Mouse (Mus musculus): Measurements from ENCODE around the gene Prima1. TPM values are rescaled to one million over a fixed set of nuclear protein-coding genes. Genes with fewer than 3 reads are reported as not detected.

Gene Prima1
- total and polyA plus RNA-seq, 2 experiments from 2014 or later, result 0.67 to 0.69 TPM

DNA sequence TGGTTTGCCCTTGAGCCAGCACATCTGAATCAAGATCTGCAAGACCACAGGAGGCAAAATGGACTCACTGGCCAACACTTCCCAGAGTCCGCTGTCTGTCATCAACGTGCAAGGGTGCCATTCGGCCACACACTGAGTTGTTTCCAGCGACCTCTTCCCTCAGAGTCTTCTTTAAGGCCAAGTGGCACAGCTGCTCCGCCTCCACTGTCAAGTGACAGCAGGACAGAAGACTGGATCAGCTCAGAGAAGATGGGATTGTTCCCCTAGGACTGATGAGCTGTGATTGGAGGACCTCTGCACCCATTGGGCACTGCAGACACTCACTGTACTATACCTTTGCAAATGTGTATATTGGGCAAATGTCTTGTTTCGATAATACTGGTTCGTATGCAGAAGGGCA is 54.9 kb downstream of the Prima1 start:
- H3K4me2 ChIP-seq (ENCODE audit: low read depth), result no peak overlapping the region
- TF ChIP-seq CTCF (IDR thresholded peaks at IDR 0.05; ENCODE audit: low read depth), result no peak
- DNase-seq (no peak), ATAC-seq (no peak)
- no peaks in the 10 kb centered on the region for H3K4me1 ChIP-seq (ENCODE audit: insufficient read depth)
- no peak overlapping the region for H3K4me3 ChIP-seq (ENCODE audit: low read depth, low read length)
- 93% methylated on average over 7 of the region's 7 CpGs for WGBS
- peaks cover 7% of the 10 kb centered on the region for H3K36me3 ChIP-seq (ENCODE audit: insufficient read depth)
- no peak overlapping the region for H3K27ac ChIP-seq (ENCODE audit: low read depth, low read length)
- H3K9ac ChIP-seq, result no peak overlapping the region
- no peaks in the 10 kb centered on the region for H3K27me3 ChIP-seq (ENCODE audit: insufficient read depth, low read length)
- no peaks in the 10 kb centered on the region for H3K9me3 ChIP-seq (ENCODE audit: low read length)

DNA sequence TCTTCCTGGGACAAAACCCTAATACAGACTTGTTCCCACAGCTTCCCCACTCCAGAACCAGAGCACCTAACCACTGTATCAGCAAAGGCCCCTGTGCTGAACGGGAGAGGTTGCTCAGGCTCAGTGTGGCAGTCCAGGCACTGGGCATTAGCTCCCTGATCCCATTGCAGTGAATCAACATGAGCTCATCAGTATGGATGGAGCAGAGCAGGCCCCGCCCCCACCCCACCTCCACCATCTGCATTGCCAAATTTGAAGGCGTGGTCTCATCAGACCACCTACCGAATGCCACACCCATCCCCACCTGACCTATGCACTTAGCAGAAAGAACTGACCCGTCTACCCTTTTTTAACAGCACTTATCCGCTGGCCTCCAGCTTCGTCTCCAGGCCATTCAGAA is 58.9 kb downstream of the Prima1 start:
- Histone ChIP-seq H3K9me3 (ENCODE audit: low read length) (no peaks in the 10 kb centered on the region), H3K4me3 (ENCODE audit: low read depth, low read length) (no peak overlapping the region), H3K4me2 (ENCODE audit: low read depth) (no peak overlapping the region), H3K4me1 (ENCODE audit: insufficient read depth) (no peaks in the 10 kb centered on the region), H3K36me3 (ENCODE audit: insufficient read depth) (peaks cover 21% of the 10 kb centered on the region), H3K9ac (no peak overlapping the region), H3K27me3 (ENCODE audit: insufficient read depth, low read length) (no peaks in the 10 kb centered on the region), H3K27ac (ENCODE audit: low read depth, low read length) (no peak overlapping the region)
- ATAC-seq, result 0 out of 2 replicates have a peak, but pooled peaks have one; percentile 14
- WGBS, result 22% methylated on average over 7 of the region's 7 CpGs
- no peak for TF ChIP-seq CTCF (IDR thresholded peaks at IDR 0.05; ENCODE audit: low read depth)
- DNase-seq, result no peak

DNA sequence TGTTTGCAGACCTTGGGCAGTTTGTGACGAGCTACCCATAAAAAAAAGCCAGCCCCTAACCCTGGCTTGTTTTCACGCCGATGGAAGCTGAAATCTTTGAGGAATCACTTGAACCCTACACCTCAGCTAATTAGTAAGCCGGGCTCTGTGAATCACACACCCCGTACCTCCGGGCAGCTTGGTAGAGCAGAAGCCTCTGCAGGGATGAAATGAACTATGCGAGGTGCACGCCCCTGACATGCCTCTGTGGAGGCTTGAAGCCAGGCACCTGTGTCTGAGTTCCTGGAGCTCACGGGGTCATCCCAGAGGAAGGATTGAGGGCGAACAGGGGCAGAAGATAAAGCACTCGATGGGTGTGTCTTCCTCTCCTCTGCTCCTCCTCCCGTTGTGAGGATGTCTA is 73.1 kb downstream of the Prima1 start:
- WGBS, result 77% methylated on average over 12 of the region's 12 CpGs
- TF ChIP-seq CTCF (IDR thresholded peaks at IDR 0.05; ENCODE audit: low read depth), result no peak
- peaks cover 64% of the 10 kb centered on the region for H3K36me3 ChIP-seq (ENCODE audit: insufficient read depth)

DNA sequence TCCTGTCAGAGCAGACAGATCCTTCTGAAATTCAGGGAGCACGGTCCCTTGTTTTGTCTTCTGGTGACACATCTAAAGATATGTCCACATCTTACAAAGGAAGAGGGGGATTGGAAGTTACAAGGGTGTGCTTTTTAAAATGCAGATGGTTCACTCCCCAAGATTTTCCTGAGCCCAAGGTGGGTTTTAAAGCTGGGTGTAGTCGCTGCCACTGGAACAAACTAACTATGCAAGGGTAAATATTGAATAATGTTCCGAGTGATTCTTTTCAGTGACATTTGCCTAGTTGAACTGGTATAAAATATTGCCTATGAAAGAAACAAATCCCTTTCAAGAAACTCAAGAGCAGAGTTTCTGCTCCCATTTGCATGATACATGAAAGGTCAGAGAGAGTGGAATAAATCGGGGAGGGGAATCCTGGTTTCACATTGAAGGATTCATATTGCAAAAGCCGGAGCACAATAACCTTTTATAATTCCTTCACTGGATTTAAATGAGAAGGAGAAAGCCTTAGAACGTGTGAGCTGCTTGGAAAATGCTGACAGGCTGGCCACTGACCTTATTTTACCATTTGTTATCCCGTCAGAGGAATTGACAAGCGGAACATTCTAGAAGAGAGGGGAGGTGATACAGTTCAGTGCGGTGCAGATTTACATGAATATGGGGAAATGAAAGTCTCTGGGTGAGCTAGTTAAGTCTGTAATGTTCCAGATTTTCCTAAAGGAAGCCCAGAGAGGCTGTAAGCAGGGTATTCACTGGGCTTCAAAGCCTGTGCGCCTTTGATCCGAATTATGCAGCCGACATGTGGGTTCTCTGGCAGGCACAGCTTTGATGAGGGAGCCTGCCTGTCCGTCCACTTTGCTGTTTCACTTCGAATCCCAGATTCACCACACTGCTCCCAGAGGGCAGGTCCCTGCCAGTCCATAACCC is 77.6 kb downstream of the Prima1 start:
- no peak overlapping the region for H3K4me2 ChIP-seq (ENCODE audit: low read depth)
- no peak overlapping the region for H3K9ac ChIP-seq
- H3K36me3 ChIP-seq (ENCODE audit: insufficient read depth), result peaks cover 40% of the 10 kb centered on the region
- H3K27me3 ChIP-seq (ENCODE audit: insufficient read depth, low read length), result no peaks in the 10 kb centered on the region
- DNase-seq (no peak), ATAC-seq (peak; percentile 54)
- H3K27ac ChIP-seq (ENCODE audit: low read depth, low read length), result no peak overlapping the region
- H3K4me3 ChIP-seq (ENCODE audit: low read depth, low read length), result no peak overlapping the region
- TF ChIP-seq CTCF (IDR thresholded peaks at IDR 0.05; ENCODE audit: low read depth), result no peak
- 22% methylated on average over 14 of the region's 14 CpGs for WGBS
- H3K9me3 ChIP-seq (ENCODE audit: low read length), result no peaks in the 10 kb centered on the region
- H3K4me1 ChIP-seq (ENCODE audit: insufficient read depth), result no peaks in the 10 kb centered on the region

More for the DNA sequence above, 73.1 kb downstream of the Prima1 start:
- DNase-seq (no peak), ATAC-seq (no peak)
- H3K4me2 ChIP-seq (ENCODE audit: low read depth), result no peak overlapping the region
- no peaks in the 10 kb centered on the region for H3K9me3 ChIP-seq (ENCODE audit: low read length)
- H3K4me1 ChIP-seq (ENCODE audit: insufficient read depth), result no peaks in the 10 kb centered on the region
- no peak overlapping the region for H3K9ac ChIP-seq
- H3K27ac ChIP-seq (ENCODE audit: low read depth, low read length), result no peak overlapping the region
- H3K27me3 ChIP-seq (ENCODE audit: insufficient read depth, low read length), result no peaks in the 10 kb centered on the region
- H3K4me3 ChIP-seq (ENCODE audit: low read depth, low read length), result no peak overlapping the region

DNA sequence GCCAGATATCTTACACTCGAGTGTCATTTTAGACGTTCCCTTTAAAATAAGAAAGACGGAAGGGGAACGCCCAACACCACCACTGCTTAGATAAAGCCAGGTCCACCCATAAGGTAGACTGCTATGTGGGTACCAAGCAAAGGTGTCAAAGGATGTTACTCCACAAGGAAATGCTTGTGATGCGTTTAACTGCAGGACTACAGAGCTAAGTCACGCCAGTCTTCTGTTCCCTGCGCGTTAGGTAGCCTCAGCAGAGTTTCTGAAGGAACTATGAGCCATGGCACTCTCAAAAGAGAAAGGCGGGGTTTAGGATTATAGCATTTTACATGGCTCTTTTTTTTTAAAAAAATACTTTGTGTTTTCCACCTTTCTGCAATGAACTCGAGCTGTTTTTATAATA is 78.4 kb downstream of the Prima1 start:
- Histone ChIP-seq H3K4me2 (ENCODE audit: low read depth) (no peak overlapping the region), H3K4me1 (ENCODE audit: insufficient read depth) (no peaks in the 10 kb centered on the region), H3K4me3 (ENCODE audit: low read depth, low read length) (no peak overlapping the region), H3K36me3 (ENCODE audit: insufficient read depth) (peaks cover 33% of the 10 kb centered on the region), H3K27ac (ENCODE audit: low read depth, low read length) (no peak overlapping the region), H3K9ac (no peak overlapping the region), H3K9me3 (ENCODE audit: low read length) (no peaks in the 10 kb centered on the region), H3K27me3 (ENCODE audit: insufficient read depth, low read length) (no peaks in the 10 kb centered on the region)
- ATAC-seq (no peak), DNase-seq (no peak)
- WGBS, result 73% methylated on average over 10 of the region's 10 CpGs
- no peak for TF ChIP-seq CTCF (IDR thresholded peaks at IDR 0.05; ENCODE audit: low read depth)

DNA sequence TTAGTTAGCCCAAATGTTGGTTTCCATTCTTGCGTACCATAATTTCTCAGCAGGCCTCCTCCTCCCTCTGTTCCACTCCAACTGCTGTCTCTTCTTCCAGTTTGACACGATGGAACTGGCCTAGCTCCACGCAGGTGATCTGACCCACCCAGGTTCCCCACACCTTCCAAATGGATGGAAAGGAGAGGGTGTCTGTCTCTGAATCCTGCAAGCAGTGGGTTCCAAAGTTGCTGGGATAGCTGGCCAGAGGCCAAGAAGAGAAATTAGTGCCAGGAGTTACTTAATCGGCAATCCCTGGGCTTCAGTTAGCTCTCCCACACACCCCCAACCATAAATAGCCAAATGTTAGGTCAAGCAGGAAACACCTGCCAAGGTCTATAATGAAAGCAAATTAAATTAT is 81.2 kb downstream of the Prima1 start:
- DNase-seq (no peak), ATAC-seq (no peak)
- 74% methylated on average over 4 of the region's 4 CpGs for WGBS

DNA sequence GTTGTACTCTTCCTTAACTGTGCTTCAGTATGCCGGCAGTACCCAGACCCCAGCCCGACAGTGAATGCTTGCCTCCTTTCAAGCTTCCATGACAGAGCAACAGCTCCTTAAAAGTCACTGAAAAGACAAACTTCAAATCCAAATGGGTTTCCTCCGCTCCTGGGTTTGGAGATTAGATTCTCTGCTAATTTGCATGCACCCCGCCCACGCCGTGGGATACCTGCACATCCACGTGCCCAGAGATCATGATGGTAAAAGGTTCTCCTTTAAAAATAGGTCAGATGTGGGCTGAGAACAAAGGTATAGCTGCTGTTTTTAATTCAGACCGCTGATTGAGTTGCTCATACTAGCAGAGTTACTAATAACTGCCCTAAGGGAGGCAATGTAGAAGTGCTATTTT is 82.9 kb downstream of the Prima1 start:
- peaks cover 22% of the 10 kb centered on the region for H3K36me3 ChIP-seq (ENCODE audit: insufficient read depth)
- TF ChIP-seq CTCF (IDR thresholded peaks at IDR 0.05; ENCODE audit: low read depth), result no peak
- no peaks in the 10 kb centered on the region for H3K4me1 ChIP-seq (ENCODE audit: insufficient read depth)
- no peaks in the 10 kb centered on the region for H3K27me3 ChIP-seq (ENCODE audit: insufficient read depth, low read length)
- no peak overlapping the region for H3K27ac ChIP-seq (ENCODE audit: low read depth, low read length)
- no peaks in the 10 kb centered on the region for H3K9me3 ChIP-seq (ENCODE audit: low read length)
- H3K4me2 ChIP-seq (ENCODE audit: low read depth), result no peak overlapping the region
- no peak for ATAC-seq
- WGBS, result 70% methylated on average over 8 of the region's 8 CpGs
- no peak for DNase-seq
- H3K9ac ChIP-seq, result no peak overlapping the region
- H3K4me3 ChIP-seq (ENCODE audit: low read depth, low read length), result no peak overlapping the region

More for the DNA sequence above, 81.2 kb downstream of the Prima1 start:
- Histone ChIP-seq H3K27ac (ENCODE audit: low read depth, low read length) (no peak overlapping the region), H3K4me3 (ENCODE audit: low read depth, low read length) (no peak overlapping the region), H3K9ac (no peak overlapping the region), H3K27me3 (ENCODE audit: insufficient read depth, low read length) (no peaks in the 10 kb centered on the region), H3K4me2 (ENCODE audit: low read depth) (no peak overlapping the region), H3K4me1 (ENCODE audit: insufficient read depth) (no peaks in the 10 kb centered on the region), H3K36me3 (ENCODE audit: insufficient read depth) (peaks cover 21% of the 10 kb centered on the region), H3K9me3 (ENCODE audit: low read length) (no peaks in the 10 kb centered on the region)
- no peak for TF ChIP-seq CTCF (IDR thresholded peaks at IDR 0.05; ENCODE audit: low read depth)

Data from forebrain, postnatal 0 days (tissue).